Mouse (Mus musculus): ENCODE results near the gene Fbh1. TPM values are rescaled to one million over a fixed set of nuclear protein-coding genes. Genes with fewer than 3 reads are reported as not detected.

Gene Fbh1
- polyA plus RNA-seq, 1 experiment from 2014 or later = 113 TPM

GRCm38 (mm10) chr2:11766485-11767160 is 10.8 kb downstream of the Fbh1 start:
- Histone ChIP-seq H3K4me3 (no peak overlapping the region), H3K36me3 (peaks cover 78% of the 10 kb centered on the region), H3K9me3 (no peaks in the 10 kb centered on the region), H3K4me1 (replicated peaks) (no peaks in the 10 kb centered on the region), H3K27ac (no peak overlapping the region), H3K27me3 (ENCODE audit: insufficient read depth, poor library complexity, severe bottlenecking) (no peaks in the 10 kb centered on the region)
- WGBS = 84% methylated on average over 5 of the region's 5 CpGs
- no peak for DNase-seq (ENCODE audit: low spot score)

DNA sequence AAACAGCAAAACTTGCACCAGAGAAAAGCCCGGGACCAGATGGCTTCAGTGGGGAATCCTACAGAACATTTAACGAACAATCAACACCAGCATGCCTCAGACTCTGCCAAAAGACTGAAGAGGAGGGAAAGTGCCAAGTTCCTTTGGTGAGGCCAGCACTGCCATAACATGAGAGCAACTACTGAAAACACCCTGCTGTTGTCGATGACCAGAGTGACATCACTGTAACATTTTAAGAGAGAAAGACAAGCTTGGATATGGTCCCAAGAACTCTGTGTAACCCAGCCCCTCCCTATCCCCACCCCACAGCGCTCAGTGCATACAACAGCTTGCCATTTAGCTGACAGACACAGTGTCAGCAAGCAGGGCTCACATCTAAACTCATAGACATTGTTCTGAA is 11.7 kb downstream of the Fbh1 start:
- no peaks in the 10 kb centered on the region for H3K4me1 ChIP-seq (replicated peaks)

GRCm38 (mm10) chr2:11762541-11762940 is 14.8 kb downstream of the Fbh1 start:
- Histone ChIP-seq H3K27ac (no peak overlapping the region), H3K27me3 (ENCODE audit: insufficient read depth, poor library complexity, severe bottlenecking) (no peaks in the 10 kb centered on the region), H3K9me3 (no peaks in the 10 kb centered on the region), H3K36me3 (peaks cover 100% of the 10 kb centered on the region), H3K4me1 (replicated peaks) (no peaks in the 10 kb centered on the region), H3K4me3 (no peak overlapping the region)
- no peak for DNase-seq (ENCODE audit: low spot score)
- WGBS = 90% methylated on average over 4 of the region's 4 CpGs

More for the DNA sequence above, 11.7 kb downstream of the Fbh1 start:
- H3K36me3 ChIP-seq = peaks cover 87% of the 10 kb centered on the region
- WGBS = 93% methylated on average over 4 of the region's 4 CpGs
- no peaks in the 10 kb centered on the region for H3K27me3 ChIP-seq (ENCODE audit: insufficient read depth, poor library complexity, severe bottlenecking)
- no peak overlapping the region for H3K27ac ChIP-seq
- no peak for DNase-seq (ENCODE audit: low spot score)
- no peak overlapping the region for H3K4me3 ChIP-seq
- H3K9me3 ChIP-seq = no peaks in the 10 kb centered on the region

- Histone ChIP-seq H3K27ac (no peak overlapping the region), H3K4me3 (no peak overlapping the region), H3K36me3 (peaks cover 66% of the 10 kb centered on the region), H3K9me3 (no peaks in the 10 kb centered on the region), H3K27me3 (ENCODE audit: insufficient read depth, poor library complexity, severe bottlenecking) (no peaks in the 10 kb centered on the region), H3K4me1 (replicated peaks) (no peaks in the 10 kb centered on the region)
- no peak for DNase-seq (ENCODE audit: low spot score)
- WGBS = 98% methylated on average over 4 of the region's 4 CpGs
Measured at GRCm38 (mm10) chr2:11739516-11740051, 37.8 kb downstream of the Fbh1 start.

GRCm38 (mm10) chr2:11738794-11739193 is 38.6 kb downstream of the Fbh1 start:
- Histone ChIP-seq H3K4me1 (replicated peaks) (no peaks in the 10 kb centered on the region), H3K9me3 (no peaks in the 10 kb centered on the region), H3K36me3 (peaks cover 58% of the 10 kb centered on the region), H3K27me3 (ENCODE audit: insufficient read depth, poor library complexity, severe bottlenecking) (no peaks in the 10 kb centered on the region), H3K27ac (no peak overlapping the region), H3K4me3 (no peak overlapping the region)
- WGBS = 87% methylated on average over 3 of the region's 3 CpGs
- no peak for DNase-seq (ENCODE audit: low spot score)

DNA sequence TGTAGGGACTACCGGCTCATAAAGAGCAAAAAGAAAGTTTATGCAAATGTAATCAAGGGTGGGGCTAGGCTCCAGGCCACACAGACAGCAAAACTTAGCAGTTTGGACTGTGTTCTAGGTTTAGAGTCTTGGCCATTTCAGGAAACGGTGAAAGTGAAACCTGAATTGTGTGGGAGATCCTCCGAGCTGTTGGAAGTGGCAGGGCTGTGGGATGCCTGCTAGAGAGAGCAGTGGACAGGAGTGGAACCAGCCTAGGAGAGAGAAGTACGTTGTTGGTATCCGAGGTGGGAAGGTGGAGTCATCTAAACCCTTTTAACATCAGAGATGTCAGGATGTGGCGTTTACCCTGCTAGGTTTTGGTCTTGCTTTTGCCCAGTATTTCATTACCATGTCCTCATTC is 41.5 kb downstream of the Fbh1 start:
- peaks cover 29% of the 10 kb centered on the region for H3K36me3 ChIP-seq
- 0 out of 2 replicates have a peak, but pooled peaks cover 4% of the 10 kb centered on the region for H3K4me1 ChIP-seq (replicated peaks)
- H3K4me3 ChIP-seq = no peak overlapping the region
- no peaks in the 10 kb centered on the region for H3K9me3 ChIP-seq
- 89% methylated on average over 6 of the region's 6 CpGs for WGBS
- no peak for DNase-seq (ENCODE audit: low spot score)
- no peaks in the 10 kb centered on the region for H3K27me3 ChIP-seq (ENCODE audit: insufficient read depth, poor library complexity, severe bottlenecking)
- no peak overlapping the region for H3K27ac ChIP-seq

DNA sequence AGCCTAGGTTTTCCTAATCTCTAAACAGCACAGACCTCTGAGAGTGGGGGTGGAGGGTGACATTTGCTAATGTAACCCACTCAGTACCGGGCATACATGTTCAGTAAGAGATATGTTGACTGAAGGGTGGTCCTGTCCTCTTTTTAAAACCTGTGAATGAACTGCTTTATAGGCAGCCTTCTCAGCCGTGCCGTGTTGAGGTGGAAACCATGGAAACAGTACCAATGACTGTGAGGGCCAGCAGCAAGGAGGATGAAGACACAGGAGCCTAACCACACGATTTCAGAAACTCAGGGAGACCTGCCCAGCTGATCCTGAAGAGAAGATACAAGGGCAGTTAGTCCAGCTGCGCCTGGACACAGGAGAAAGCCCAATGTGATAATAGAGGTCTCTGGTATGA is 44.4 kb downstream of the Fbh1 start:
- H3K4me1 ChIP-seq (replicated peaks) = 0 out of 2 replicates have a peak, but pooled peaks cover 4% of the 10 kb centered on the region
- no peaks in the 10 kb centered on the region for H3K9me3 ChIP-seq
- no peak overlapping the region for H3K4me3 ChIP-seq
- H3K27ac ChIP-seq = no peak overlapping the region
- no peaks in the 10 kb centered on the region for H3K27me3 ChIP-seq (ENCODE audit: insufficient read depth, poor library complexity, severe bottlenecking)
- 0 out of 2 replicates have a peak, but pooled peaks cover 3% of the 10 kb centered on the region for H3K36me3 ChIP-seq
- DNase-seq (ENCODE audit: low spot score) = no peak
- WGBS = 73% methylated on average over 5 of the region's 5 CpGs

GRCm38 (mm10) chr2:11729091-11729490 is 48.3 kb downstream of the Fbh1 start:
- Histone ChIP-seq H3K4me1 (replicated peaks) (0 out of 2 replicates have a peak, but pooled peaks cover 4% of the 10 kb centered on the region), H3K36me3 (no peaks in the 10 kb centered on the region), H3K9me3 (no peaks in the 10 kb centered on the region), H3K27me3 (ENCODE audit: insufficient read depth, poor library complexity, severe bottlenecking) (no peaks in the 10 kb centered on the region), H3K4me3 (no peak overlapping the region), H3K27ac (no peak overlapping the region)
- WGBS = 71% methylated on average over 3 of the region's 3 CpGs
- no peak for DNase-seq (ENCODE audit: low spot score)

- Histone ChIP-seq H3K9me3 (no peaks in the 10 kb centered on the region), H3K36me3 (no peaks in the 10 kb centered on the region)
- WGBS = 95% methylated on average over 5 of the region's 5 CpGs
Measured at GRCm38 (mm10) chr2:11727574-11727973, 49.8 kb downstream of the Fbh1 start.

DNA sequence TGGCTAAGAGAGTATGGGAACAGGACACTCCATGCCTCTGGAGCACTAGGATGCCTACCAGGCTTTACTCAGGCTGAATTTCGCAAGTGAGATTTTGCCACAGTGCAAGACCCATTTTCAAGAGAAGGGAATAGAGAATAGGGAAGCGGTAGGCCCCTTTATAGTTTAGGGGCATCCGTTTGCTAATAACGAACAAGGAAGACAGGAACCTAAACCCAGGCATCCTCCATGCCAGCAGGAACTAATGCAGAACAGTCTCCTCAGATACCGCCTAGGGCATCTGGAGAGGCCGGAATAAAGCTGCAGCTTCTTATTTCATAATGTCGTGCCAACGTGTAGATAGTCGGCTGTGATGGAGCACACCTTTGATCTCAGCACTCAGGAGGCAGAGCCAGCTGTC is 54.8 kb downstream of the Fbh1 start:
- no peaks in the 10 kb centered on the region for H3K4me1 ChIP-seq (replicated peaks)
- no peak overlapping the region for H3K27ac ChIP-seq
- no peaks in the 10 kb centered on the region for H3K36me3 ChIP-seq
- H3K9me3 ChIP-seq = no peaks in the 10 kb centered on the region
- no peak for DNase-seq (ENCODE audit: low spot score)
- H3K4me3 ChIP-seq = no peak overlapping the region
- no peaks in the 10 kb centered on the region for H3K27me3 ChIP-seq (ENCODE audit: insufficient read depth, poor library complexity, severe bottlenecking)
- 92% methylated on average over 9 of the region's 9 CpGs for WGBS

More at GRCm38 (mm10) chr2:11727574-11727973, 49.8 kb downstream of the Fbh1 start:
- Histone ChIP-seq H3K27me3 (ENCODE audit: insufficient read depth, poor library complexity, severe bottlenecking) (no peaks in the 10 kb centered on the region), H3K4me1 (replicated peaks) (no peaks in the 10 kb centered on the region), H3K4me3 (no peak overlapping the region), H3K27ac (no peak overlapping the region)
- DNase-seq (ENCODE audit: low spot score) = no peak

DNA sequence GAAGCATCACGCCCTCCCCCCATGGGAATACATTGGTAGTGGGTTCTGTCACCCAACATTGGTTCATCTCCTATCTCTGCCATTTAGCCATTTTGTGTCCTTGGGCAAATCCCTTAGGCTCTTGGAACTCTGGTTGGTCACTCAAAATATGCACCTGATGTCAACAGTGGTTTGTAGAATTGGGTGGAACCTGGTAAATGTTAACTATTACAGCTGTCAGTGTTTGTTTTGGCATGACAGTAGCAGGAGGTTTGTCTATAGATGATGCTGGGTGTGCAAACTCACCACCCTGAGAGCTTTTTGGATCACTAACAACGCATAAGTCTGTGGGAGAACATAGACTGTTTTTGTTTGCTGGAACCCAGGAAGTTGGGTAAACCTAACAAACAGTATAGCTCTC is 58.8 kb downstream of the Fbh1 start:
- WGBS = 88% methylated on average over 2 of the region's 2 CpGs
- H3K4me1 ChIP-seq (replicated peaks) = no peaks in the 10 kb centered on the region
- no peaks in the 10 kb centered on the region for H3K9me3 ChIP-seq
- H3K27me3 ChIP-seq (ENCODE audit: insufficient read depth, poor library complexity, severe bottlenecking) = no peaks in the 10 kb centered on the region
- no peak for DNase-seq (ENCODE audit: low spot score)
- no peaks in the 10 kb centered on the region for H3K36me3 ChIP-seq
- no peak overlapping the region for H3K4me3 ChIP-seq
- no peak overlapping the region for H3K27ac ChIP-seq

DNA sequence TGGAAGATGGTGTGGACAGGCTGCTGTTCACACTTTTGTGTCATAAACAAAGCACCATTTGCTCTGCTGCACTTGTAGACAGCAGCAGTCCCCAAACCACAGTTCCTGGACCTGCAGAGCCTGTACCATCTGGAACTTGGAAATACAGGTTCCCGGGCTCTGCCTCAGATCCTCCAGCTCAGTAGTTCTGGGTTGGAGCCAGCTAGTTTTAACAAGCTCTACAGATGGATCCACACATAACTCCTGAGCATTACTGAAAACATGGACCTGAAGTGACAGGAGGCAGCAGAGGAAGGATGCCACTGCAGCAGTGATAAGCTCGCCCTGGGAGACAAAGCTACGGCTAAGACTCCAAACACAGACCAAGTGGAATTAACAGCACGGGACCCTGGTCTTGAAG is 62.8 kb downstream of the Fbh1 start:
- DNase-seq (ENCODE audit: low spot score) = no peak
- no peaks in the 10 kb centered on the region for H3K9me3 ChIP-seq
- WGBS = 87% methylated on average over 4 of the region's 4 CpGs
- no peaks in the 10 kb centered on the region; the same call in 1 of the 2 replicates for H3K27me3 ChIP-seq (ENCODE audit: insufficient read depth, poor library complexity, severe bottlenecking)
- no peaks in the 10 kb centered on the region for H3K36me3 ChIP-seq
- H3K4me3 ChIP-seq = no peak overlapping the region
- H3K27ac ChIP-seq = no peak overlapping the region
- no peaks in the 10 kb centered on the region for H3K4me1 ChIP-seq (replicated peaks)

- Histone ChIP-seq H3K4me3 (no peak overlapping the region), H3K4me1 (replicated peaks) (no peaks in the 10 kb centered on the region), H3K9me3 (no peaks in the 10 kb centered on the region), H3K27ac (no peak overlapping the region), H3K27me3 (ENCODE audit: insufficient read depth, poor library complexity, severe bottlenecking) (peaks cover 10% of the 10 kb centered on the region), H3K36me3 (no peaks in the 10 kb centered on the region)
- DNase-seq (ENCODE audit: low spot score) = no peak
- WGBS = 77% methylated on average over 3 of the region's 3 CpGs
Measured at GRCm38 (mm10) chr2:11713021-11713420, 64.4 kb downstream of the Fbh1 start.
